Mouse (Mus musculus): ENCODE measurements around the gene Ier5. TPM values are rescaled to one million over a fixed set of nuclear protein-coding genes. Genes with fewer than 3 reads are reported as not detected.
A peak's percentile ranks its signal among the peaks of the same experiment; 100 is the strongest.

Gene Ier5
- polyA plus RNA-seq, 1 experiment from 2014 or later = 4.3 TPM

GRCm38 (mm10) chr1:155062057-155062456, 37.4 kb downstream of the Ier5 start:
- WGBS = 78% methylated on average over 7 of the region's 7 CpGs
- H3K9ac ChIP-seq (ENCODE audit: low read length) = no peak overlapping the region
- H3K27me3 ChIP-seq (ENCODE audit: control insufficient read depth, insufficient read depth, low read depth, low read length) = no peaks in the 10 kb centered on the region
- peaks cover 6% of the 10 kb centered on the region for H3K4me1 ChIP-seq (replicated peaks; ENCODE audit: control insufficient read depth, insufficient read depth, low read length)
- ATAC-seq (ENCODE audit: low read depth) = no peak
- H3K36me3 ChIP-seq (ENCODE audit: control insufficient read depth, insufficient read depth, low read length) = no peaks in the 10 kb centered on the region
- H3K9me3 ChIP-seq (ENCODE audit: control insufficient read depth, low read length) = no peaks in the 10 kb centered on the region
- no peak overlapping the region for H3K4me2 ChIP-seq (ENCODE audit: low read depth, low read length)
- H3K27ac ChIP-seq (ENCODE audit: low read length) = no peak overlapping the region
- H3K4me3 ChIP-seq (ENCODE audit: low read length) = no peak overlapping the region

GRCm38 (mm10) chr1:155060832-155061801, 38.3 kb downstream of the Ier5 start:
- Histone ChIP-seq H3K4me1 (replicated peaks; ENCODE audit: control insufficient read depth, insufficient read depth, low read length) (peaks cover 13% of the 10 kb centered on the region), H3K36me3 (ENCODE audit: control insufficient read depth, insufficient read depth, low read length) (no peaks in the 10 kb centered on the region), H3K4me3 (ENCODE audit: low read length) (no peak overlapping the region), H3K27me3 (ENCODE audit: control insufficient read depth, insufficient read depth, low read depth, low read length) (no peaks in the 10 kb centered on the region), H3K9me3 (ENCODE audit: control insufficient read depth, low read length) (no peaks in the 10 kb centered on the region), H3K9ac (ENCODE audit: low read length) (no peak overlapping the region), H3K4me2 (ENCODE audit: low read depth, low read length) (no peak overlapping the region), H3K27ac (ENCODE audit: low read length) (no peak overlapping the region)
- ATAC-seq (ENCODE audit: low read depth) = peak; percentile 72
- WGBS = 66% methylated on average over 17 of the region's 17 CpGs

- no peaks in the 10 kb centered on the region for H3K9me3 ChIP-seq (ENCODE audit: control insufficient read depth, low read length)
- H3K27ac ChIP-seq (ENCODE audit: low read length) = no peak overlapping the region
- no peak overlapping the region for H3K4me2 ChIP-seq (ENCODE audit: low read depth, low read length)
- 0 out of 2 replicates have a peak, but pooled peaks have one; percentile 12 for ATAC-seq (ENCODE audit: low read depth)
- peaks cover 17% of the 10 kb centered on the region for H3K4me1 ChIP-seq (replicated peaks; ENCODE audit: control insufficient read depth, insufficient read depth, low read length)
- H3K9ac ChIP-seq (ENCODE audit: low read length) = no peak overlapping the region
- H3K27me3 ChIP-seq (ENCODE audit: control insufficient read depth, insufficient read depth, low read depth, low read length) = no peaks in the 10 kb centered on the region
- H3K4me3 ChIP-seq (ENCODE audit: low read length) = no peak overlapping the region
- WGBS = 56% methylated on average over 5 of the region's 5 CpGs
- H3K36me3 ChIP-seq (ENCODE audit: control insufficient read depth, insufficient read depth, low read length) = no peaks in the 10 kb centered on the region
Observed at GRCm38 (mm10) chr1:155060261-155060660, 39.2 kb downstream of the Ier5 start.

GRCm38 (mm10) chr1:155059505-155059904, 39.9 kb downstream of the Ier5 start:
- peak; percentile 32 for ATAC-seq (ENCODE audit: low read depth)
- Histone ChIP-seq H3K36me3 (ENCODE audit: control insufficient read depth, insufficient read depth, low read length) (no peaks in the 10 kb centered on the region), H3K4me1 (replicated peaks; ENCODE audit: control insufficient read depth, insufficient read depth, low read length) (peaks cover 23% of the 10 kb centered on the region), H3K27me3 (ENCODE audit: control insufficient read depth, insufficient read depth, low read depth, low read length) (no peaks in the 10 kb centered on the region), H3K4me2 (ENCODE audit: low read depth, low read length) (no peak overlapping the region), H3K27ac (ENCODE audit: low read length) (no peak overlapping the region), H3K9ac (ENCODE audit: low read length) (no peak overlapping the region), H3K4me3 (ENCODE audit: low read length) (no peak overlapping the region), H3K9me3 (ENCODE audit: control insufficient read depth, low read length) (no peaks in the 10 kb centered on the region)
- WGBS = 22% methylated on average over 14 of the region's 14 CpGs

GRCm38 (mm10) chr1:155058099-155059012, 41.1 kb downstream of the Ier5 start:
- H3K9ac ChIP-seq (ENCODE audit: low read length) = no peak overlapping the region
- H3K27me3 ChIP-seq (ENCODE audit: control insufficient read depth, insufficient read depth, low read depth, low read length) = no peaks in the 10 kb centered on the region
- H3K36me3 ChIP-seq (ENCODE audit: control insufficient read depth, insufficient read depth, low read length) = no peaks in the 10 kb centered on the region
- H3K27ac ChIP-seq (ENCODE audit: low read length) = no peak overlapping the region
- WGBS = 67% methylated on average over 6 of the region's 6 CpGs
- no peak overlapping the region for H3K4me3 ChIP-seq (ENCODE audit: low read length)
- no peak for ATAC-seq (ENCODE audit: low read depth)
- no peak overlapping the region for H3K4me2 ChIP-seq (ENCODE audit: low read depth, low read length)
- peaks cover 26% of the 10 kb centered on the region for H3K4me1 ChIP-seq (replicated peaks; ENCODE audit: control insufficient read depth, insufficient read depth, low read length)
- no peaks in the 10 kb centered on the region for H3K9me3 ChIP-seq (ENCODE audit: control insufficient read depth, low read length)

GRCm38 (mm10) chr1:155056166-155056565, 43.3 kb downstream of the Ier5 start:
- 83% methylated on average over 1 of the region's 1 CpGs for WGBS
- H3K9me3 ChIP-seq (ENCODE audit: control insufficient read depth, low read length) = no peaks in the 10 kb centered on the region
- H3K27me3 ChIP-seq (ENCODE audit: control insufficient read depth, insufficient read depth, low read depth, low read length) = no peaks in the 10 kb centered on the region
- no peak for ATAC-seq (ENCODE audit: low read depth)
- H3K4me3 ChIP-seq (ENCODE audit: low read length) = no peak overlapping the region
- H3K4me2 ChIP-seq (ENCODE audit: low read depth, low read length) = no peak overlapping the region
- no peak overlapping the region for H3K9ac ChIP-seq (ENCODE audit: low read length)
- H3K36me3 ChIP-seq (ENCODE audit: control insufficient read depth, insufficient read depth, low read length) = no peaks in the 10 kb centered on the region
- peaks cover 48% of the 10 kb centered on the region for H3K4me1 ChIP-seq (replicated peaks; ENCODE audit: control insufficient read depth, insufficient read depth, low read length)
- no peak overlapping the region for H3K27ac ChIP-seq (ENCODE audit: low read length)

GRCm38 (mm10) chr1:155055041-155055440, 44.4 kb downstream of the Ier5 start:
- Histone ChIP-seq H3K36me3 (ENCODE audit: control insufficient read depth, insufficient read depth, low read length) (no peaks in the 10 kb centered on the region), H3K27me3 (ENCODE audit: control insufficient read depth, insufficient read depth, low read depth, low read length) (no peaks in the 10 kb centered on the region), H3K9ac (ENCODE audit: low read length) (no peak overlapping the region), H3K27ac (ENCODE audit: low read length) (peak overlapping the region; percentile 51; the same call in 1 of the 2 replicates), H3K9me3 (ENCODE audit: control insufficient read depth, low read length) (no peaks in the 10 kb centered on the region), H3K4me3 (ENCODE audit: low read length) (no peak overlapping the region), H3K4me2 (ENCODE audit: low read depth, low read length) (no peak overlapping the region), H3K4me1 (replicated peaks; ENCODE audit: control insufficient read depth, insufficient read depth, low read length) (peaks cover 58% of the 10 kb centered on the region)
- no peak for ATAC-seq (ENCODE audit: low read depth)
- 19% methylated on average over 3 of the region's 3 CpGs for WGBS

- Histone ChIP-seq H3K36me3 (ENCODE audit: control insufficient read depth, insufficient read depth, low read length) (no peaks in the 10 kb centered on the region), H3K4me2 (ENCODE audit: low read depth, low read length) (no peak overlapping the region), H3K9ac (ENCODE audit: low read length) (0 out of 2 replicates have a peak overlapping the region, but pooled peaks have one; percentile 14), H3K9me3 (ENCODE audit: control insufficient read depth, low read length) (no peaks in the 10 kb centered on the region), H3K27ac (ENCODE audit: low read length) (no peak overlapping the region), H3K27me3 (ENCODE audit: control insufficient read depth, insufficient read depth, low read depth, low read length) (no peaks in the 10 kb centered on the region), H3K4me1 (replicated peaks; ENCODE audit: control insufficient read depth, insufficient read depth, low read length) (peaks cover 57% of the 10 kb centered on the region), H3K4me3 (ENCODE audit: low read length) (no peak overlapping the region)
- 26% methylated on average over 6 of the region's 6 CpGs for WGBS
- ATAC-seq (ENCODE audit: low read depth) = no peak
Observed at GRCm38 (mm10) chr1:155054366-155054965, 45.0 kb downstream of the Ier5 start.
